Mouse (Mus musculus) left cerebral cortex, postnatal 4 days (tissue): Measurements from ENCODE around the gene Pask. TPM values are rescaled to one million over a fixed set of nuclear protein-coding genes. Genes with fewer than 3 reads are reported as not detected.
A peak's percentile ranks its signal among the peaks of the same experiment; 100 is the strongest.
"Not testable (repeated sequence)": the region's sequence is repeated elsewhere in the genome, so short reads cannot be mapped to it uniquely, and the experiment has no call there.

Experiments used
- DNase-seq: peaks from one replicate; pipeline ENCODE4 v3.0.0-alpha.2; 2022
- intact Hi-C: fragments of 180-260 bp; cut with DNase I; formaldehyde crosslinking; loops from one replicate; pipeline ENCODE4 v1.15.1; 2025
- total RNA-seq, 2 experiments: library from RNA; stranded (reverse); gene quantifications; 2 replicates each; pipeline ENCODE4 v1.2.3; 2021

Gene Pask
- total RNA-seq = 10 to 100 TPM; 10.1 to 10.8 TPM

GRCm38 (mm10) chr1:93342648-93343503, at the start of gene Pask, which contains the start of gene Ppp1r7:
Pask (minus strand) TSS chr1:93343482.
Ppp1r7 (plus strand) TSS chr1:93342854.
- peak; percentile 96 for DNase-seq
- intact Hi-C loops = loop anchor here (10.0 kb wide), 1 partner anchor 168 kb away; no protein-coding TSS in a partner anchor

GRCm38 (mm10) chr1:93388906-93389305, 45.6 kb upstream of the Pask start:
- intact Hi-C loops = no loop called here
- DNase-seq = no peak

- DNase-seq = no peak
Measured at GRCm38 (mm10) chr1:93387198-93387597, 43.9 kb upstream of the Pask start.

GRCm38 (mm10) chr1:93379117-93379516, 35.8 kb upstream of the Pask start:
- no peak for DNase-seq
- intact Hi-C loops = no loop called here

More at GRCm38 (mm10) chr1:93387198-93387597, 43.9 kb upstream of the Pask start:
- intact Hi-C loops = no loop called here

- intact Hi-C loops = no loop called here
- no peak for DNase-seq
Measured at GRCm38 (mm10) chr1:93377307-93377706, 34.0 kb upstream of the Pask start.

- no peak for DNase-seq
- intact Hi-C loops = no loop called here
Measured at GRCm38 (mm10) chr1:93373665-93374064, 30.4 kb upstream of the Pask start, which contains the start of gene Ano7. Ano7 (plus strand) TSS chr1:93373930.

- no peak for DNase-seq
- intact Hi-C loops = no loop called here
Measured at GRCm38 (mm10) chr1:93365641-93366040, 22.4 kb upstream of the Pask start.

- DNase-seq = no peak
- intact Hi-C loops = no loop called here
Measured at GRCm38 (mm10) chr1:93362661-93363060, 19.4 kb upstream of the Pask start.

GRCm38 (mm10) chr1:93352724-93353123, 9.4 kb upstream of the Pask start:
- no peak for DNase-seq
- intact Hi-C loops = loop anchor here (2.0 to 10.0 kb wide), 2 partner anchors 22 to 152 kb away; no protein-coding TSS in a partner anchor

GRCm38 (mm10) chr1:93349701-93350100, 6.4 kb upstream of the Pask start:
- intact Hi-C loops = loop anchor here (10.0 kb wide), 2 partner anchors 155 to 175 kb away; no protein-coding TSS in a partner anchor
- no peak for DNase-seq

GRCm38 (mm10) chr1:93347176-93347575, 3.9 kb upstream of the Pask start:
- intact Hi-C loops = loop anchor here (10.0 kb wide), 1 partner anchor 172 kb away; no protein-coding TSS in a partner anchor
- DNase-seq = no peak

- intact Hi-C loops = loop anchor here (10.0 kb wide), 1 partner anchor 169 kb away; no protein-coding TSS in a partner anchor
Measured at GRCm38 (mm10) chr1:93343504-93344047, 294 bp upstream of the Pask start.

GRCm38 (mm10) chr1:93334621-93335020, 8.7 kb downstream of the Pask start:
- no peak for DNase-seq
- intact Hi-C loops = no loop called here

More at GRCm38 (mm10) chr1:93343504-93344047, 294 bp upstream of the Pask start:
- peak; percentile 96 for DNase-seq

- DNase-seq = no peak
- intact Hi-C loops = no loop called here
Measured at GRCm38 (mm10) chr1:93326446-93326845, 16.8 kb downstream of the Pask start.

GRCm38 (mm10) chr1:93323973-93324372, 19.3 kb downstream of the Pask start:
- no peak for DNase-seq
- intact Hi-C loops = no loop called here

- DNase-seq = peak; percentile 83
- intact Hi-C loops = loop anchor here (10.0 kb wide), 1 partner anchor 131 kb away; no protein-coding TSS in a partner anchor
Measured at GRCm38 (mm10) chr1:93305581-93306337, 37.5 kb downstream of the Pask start, which contains the start of gene Mterf4. Mterf4 (minus strand) TSS chr1:93305915.

- no peak for DNase-seq
- intact Hi-C loops = loop anchor here (10.0 kb wide), 1 partner anchor 126 kb away; no protein-coding TSS in a partner anchor
Measured at GRCm38 (mm10) chr1:93300578-93300977, 42.7 kb downstream of the Pask start.

GRCm38 (mm10) chr1:93299791-93300190, 43.5 kb downstream of the Pask start:
- no peak for DNase-seq

GRCm38 (mm10) chr1:93294491-93294890, 48.8 kb downstream of the Pask start:
- intact Hi-C loops = not testable (repeated sequence)

More at GRCm38 (mm10) chr1:93299791-93300190, 43.5 kb downstream of the Pask start:
- intact Hi-C loops = loop anchor here (10.0 kb wide), 1 partner anchor 125 kb away; no protein-coding TSS in a partner anchor

GRCm38 (mm10) chr1:93292006-93292405, 51.3 kb downstream of the Pask start:
- intact Hi-C loops = no loop called here

More at GRCm38 (mm10) chr1:93294491-93294890, 48.8 kb downstream of the Pask start:
- DNase-seq = not testable (repeated sequence)

More at GRCm38 (mm10) chr1:93292006-93292405, 51.3 kb downstream of the Pask start:
- no peak for DNase-seq
